Mouse (Mus musculus): ENCODE measurements around the gene Ehbp1l1.
A peak's percentile ranks its signal among the peaks of the same experiment; 100 is the strongest.

The Ehbp1l1 gene

DNA sequence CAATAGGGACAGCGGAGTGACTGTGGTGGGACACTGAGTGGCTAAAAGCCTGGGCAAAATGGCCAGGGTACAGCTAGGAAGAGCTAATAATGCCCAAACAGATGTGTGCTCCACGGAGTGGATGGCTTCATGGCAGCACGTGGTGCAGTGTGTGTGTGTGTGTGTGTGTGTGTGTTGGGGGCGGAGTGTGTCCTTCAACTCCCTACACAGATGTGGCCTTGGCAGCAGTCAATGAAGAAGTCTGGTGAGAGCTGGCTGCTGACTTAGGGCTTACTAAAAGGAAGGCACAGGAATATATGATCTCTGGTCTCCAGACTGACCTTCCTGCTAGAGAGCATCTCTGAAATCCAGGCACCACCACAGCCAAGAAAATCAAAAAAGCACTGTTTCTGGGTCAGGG lies 57.7 kb downstream of the Ehbp1l1 start:
- DNase-seq (ENCODE audit: low read depth): no peak

DNA sequence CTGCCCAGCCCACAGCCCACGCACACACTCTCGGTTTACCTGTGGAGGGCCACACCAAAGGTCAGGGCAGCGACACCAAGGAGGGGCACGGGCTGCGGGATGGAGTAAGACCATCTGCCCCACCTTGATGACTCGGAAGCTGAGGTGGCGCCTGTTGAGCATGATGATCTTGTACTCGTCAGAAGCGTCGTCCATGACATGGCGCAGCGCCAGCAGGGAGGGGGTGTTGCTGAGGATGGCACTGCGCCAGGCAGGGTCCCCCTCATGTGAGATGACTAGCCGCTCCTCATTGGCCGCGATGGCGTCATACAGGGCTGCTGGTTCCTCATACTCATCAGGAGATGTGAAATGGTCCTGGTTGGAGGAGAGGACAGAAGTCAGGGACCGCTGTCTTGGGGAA lies 59.7 kb downstream of the Ehbp1l1 start:
- no peak for DNase-seq (ENCODE audit: low read depth)

DNA sequence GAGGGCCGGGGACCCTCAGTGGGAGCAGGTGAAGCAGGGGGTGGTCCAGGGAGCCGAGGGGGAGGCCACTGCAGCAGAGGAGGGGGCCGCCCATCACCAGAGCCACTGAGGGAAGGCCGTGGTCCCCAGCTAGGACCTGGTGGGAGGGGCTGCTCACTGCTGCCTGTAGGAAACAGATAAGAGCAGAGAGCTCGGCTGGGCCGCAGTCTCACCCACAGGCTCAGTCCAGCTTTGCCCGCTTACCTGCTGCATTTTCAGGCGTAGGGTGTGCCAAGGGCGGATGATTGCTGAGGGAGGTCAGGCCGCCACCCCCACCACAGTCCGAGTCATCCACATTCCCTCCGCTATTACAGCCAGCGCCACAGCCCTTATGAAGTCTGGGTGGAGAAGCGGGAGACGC lies 60.7 kb downstream of the Ehbp1l1 start:
- DNase-seq (ENCODE audit: low read depth): no peak

DNA sequence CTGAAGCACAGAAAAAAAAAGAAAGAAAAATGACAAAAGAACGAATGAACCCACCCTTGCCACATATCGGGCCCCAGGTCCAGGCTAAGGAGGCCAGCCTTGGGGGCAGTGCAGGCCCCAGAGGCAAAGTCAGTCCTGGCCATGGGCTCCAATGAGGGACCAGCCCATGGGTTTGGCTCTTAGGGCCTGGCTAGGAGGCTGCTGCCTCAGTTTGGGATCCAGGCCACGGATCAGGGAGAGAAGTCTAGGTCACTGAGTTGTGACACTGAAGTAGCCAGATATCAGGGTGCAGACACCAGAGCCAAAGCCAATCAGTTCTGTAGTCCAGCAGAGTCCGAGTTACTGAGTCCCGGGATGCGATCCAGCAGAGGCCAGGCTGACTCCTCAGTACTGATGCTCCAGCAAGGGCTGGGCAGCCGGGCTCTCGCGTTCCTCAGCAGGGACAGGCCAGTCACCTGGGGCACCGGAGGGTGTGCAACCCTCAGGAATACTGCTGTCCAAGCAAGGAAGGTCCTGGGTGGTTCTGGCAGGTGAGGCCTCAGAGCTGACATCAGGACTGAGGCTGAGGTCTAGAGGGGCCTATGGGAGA lies 61.4 kb downstream of the Ehbp1l1 start:
- DNase-seq (ENCODE audit: low read depth): no peak

DNA sequence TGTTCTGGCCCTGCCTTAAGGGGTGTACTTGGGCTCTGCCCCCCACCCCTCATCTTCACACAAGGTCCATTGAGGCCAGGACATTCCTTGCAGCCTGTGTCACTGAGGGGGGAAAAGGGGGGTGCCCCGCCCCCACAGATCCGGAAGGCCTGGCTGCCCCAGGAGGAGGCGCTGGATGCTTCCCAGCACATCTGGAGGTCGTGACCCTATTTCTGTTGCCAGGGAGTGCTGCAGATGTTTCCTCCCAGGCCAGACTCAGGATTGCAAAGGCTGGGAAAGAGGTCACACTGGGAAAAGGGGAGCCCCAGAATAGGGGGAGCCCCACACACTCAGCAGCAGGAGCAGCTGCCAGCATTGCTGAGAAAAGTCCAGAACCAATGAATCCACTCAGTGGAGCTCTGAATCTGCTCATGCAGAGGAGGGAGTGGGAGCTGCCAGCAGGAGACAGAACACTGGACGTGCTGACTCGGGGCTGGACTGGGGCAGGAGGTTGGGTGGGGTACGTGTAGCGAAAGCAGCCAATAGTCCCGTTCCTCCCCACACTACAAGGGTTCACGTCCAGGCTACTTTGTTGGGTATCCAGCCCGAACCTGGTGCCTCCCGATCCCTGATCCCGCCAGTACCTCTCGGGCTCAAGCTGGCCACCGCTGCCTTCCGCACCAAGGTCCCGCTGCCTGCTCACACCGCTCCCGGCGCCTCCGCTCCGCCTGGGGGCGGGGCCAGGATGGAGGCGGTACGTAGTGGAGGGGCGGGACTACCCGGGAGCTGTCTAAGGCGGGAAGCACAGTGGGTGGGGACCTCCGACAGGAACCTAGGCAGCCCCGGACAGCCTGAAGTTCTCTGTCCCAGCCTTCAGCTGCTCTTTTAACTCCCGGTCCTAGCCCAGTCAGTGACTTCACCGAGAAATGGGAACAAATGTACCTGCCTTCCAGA lies 62.9 kb downstream of the Ehbp1l1 start, which contains the start of gene Sipa1:
Gene Sipa1, minus strand, starts transcription at position 727 of the 933 bp plus-strand sequence.
- DNase-seq (ENCODE audit: low read depth): peak; percentile 90

DNA sequence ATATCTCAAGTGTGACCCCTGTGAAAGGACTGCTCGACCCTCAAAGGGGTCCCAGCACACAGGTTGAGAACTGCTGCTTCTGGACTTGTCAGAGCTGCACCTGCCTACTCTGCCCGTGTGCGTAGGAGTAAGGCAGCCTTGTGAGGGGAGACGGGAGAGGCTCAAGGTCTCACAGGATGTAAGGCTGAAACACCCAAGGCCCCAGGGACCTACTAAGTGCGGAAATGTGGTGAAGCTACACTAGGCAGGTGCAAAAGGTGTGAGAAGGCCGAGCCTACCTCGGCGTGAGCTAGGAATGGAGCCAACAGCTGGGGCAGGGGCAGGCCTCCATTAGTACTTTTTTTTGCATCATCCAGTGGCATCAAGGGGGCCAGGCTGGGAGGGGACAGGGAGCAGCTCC lies 63.8 kb downstream of the Ehbp1l1 start:
- DNase-seq (ENCODE audit: low read depth): no peak

DNA sequence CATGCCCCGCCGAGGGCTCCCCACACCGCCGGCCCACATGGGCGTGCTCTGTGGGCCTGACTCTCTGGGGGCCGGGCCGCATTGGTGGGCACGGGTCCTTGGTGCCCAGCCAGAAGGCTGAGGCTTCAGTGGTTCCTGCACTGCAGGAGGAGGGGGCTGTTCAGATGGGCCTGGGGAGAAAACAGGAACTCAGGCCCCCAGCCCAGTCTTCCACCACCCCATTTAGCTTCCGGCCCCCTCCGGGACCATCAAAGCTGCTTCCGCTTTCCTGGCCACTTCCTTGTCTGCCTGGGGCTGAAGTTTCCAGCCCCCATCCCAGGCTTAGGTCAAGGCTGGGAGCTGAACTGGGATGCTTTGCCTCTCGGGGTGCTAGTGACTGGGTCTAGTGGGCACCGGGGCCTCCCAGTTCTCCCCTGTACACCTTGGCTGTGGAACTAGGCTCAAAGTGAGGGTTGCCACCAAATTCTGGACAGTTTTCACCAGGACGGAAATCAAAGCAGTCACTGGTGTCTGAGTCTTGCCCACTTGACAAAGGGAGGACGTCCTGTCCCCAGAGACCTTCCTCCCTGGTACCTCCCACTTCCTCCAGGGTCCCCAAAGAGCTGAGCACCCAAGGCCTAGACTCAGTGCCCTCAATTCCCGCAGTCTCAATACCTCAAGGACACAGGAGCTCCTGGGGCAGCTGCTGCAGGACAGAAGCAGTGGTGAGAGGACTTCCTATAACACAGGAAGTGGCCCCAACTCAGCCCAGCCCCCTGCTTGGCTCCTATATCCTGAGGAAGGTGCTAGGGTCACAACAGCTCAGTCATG lies 65.0 kb downstream of the Ehbp1l1 start:
- DNase-seq (ENCODE audit: low read depth): peak; percentile 45

Measured in c-Kit-positive CD71-negative TER-119-negative erythroid progenitor cells, embryonic 14.5 days (primary cell).